Mouse (Mus musculus): ENCODE measurements around the gene Ctdspl.

GRCm38 (mm10) chr9:119034069-119034468 lies 107.8 kb downstream of the Ctdspl start:
- TF ChIP-seq ZC3H11A (IDR thresholded peaks at IDR 0.05; ENCODE audit: borderline replicate concordance, low read depth, low read length) (no peak), ZNF384 (IDR thresholded peaks at IDR 0.05; ENCODE audit: low read depth, low read length) (no peak), MAFK (IDR thresholded peaks at IDR 0.05; ENCODE audit: insufficient read depth, low read depth, low read length) (no peak), HCFC1 (IDR thresholded peaks at IDR 0.05; ENCODE audit: borderline replicate concordance, insufficient read depth, low read length) (no peak), CHD2 (IDR thresholded peaks at IDR 0.05; ENCODE audit: low read depth, low read length) (no peak)
